ENCODE assay signal across 16 mouse cellular contexts in the genomic region with DNA sequence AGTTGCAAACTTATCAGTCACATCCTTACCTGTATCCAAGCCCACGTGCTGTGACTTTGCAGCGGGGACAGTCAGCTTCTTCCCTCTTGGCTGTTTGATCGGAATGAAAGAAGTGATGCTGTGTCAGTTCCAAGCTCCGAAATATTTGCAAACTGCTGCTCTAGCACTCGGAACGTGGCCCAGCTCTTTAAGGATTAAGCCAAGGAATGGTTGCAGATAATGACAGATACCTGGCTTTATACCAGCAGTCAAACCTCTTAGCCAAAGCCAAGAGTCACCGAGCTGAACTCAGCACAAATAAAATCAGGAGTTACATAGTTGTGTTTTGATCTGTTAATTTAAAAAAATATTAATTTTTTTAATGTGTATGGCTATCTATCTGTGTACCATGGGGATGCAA. TPM values are rescaled to one million over a fixed set of nuclear protein-coding genes. Genes with fewer than 3 reads are reported as not detected.
DNase-seq lines count a peak whose midpoint lies in the region; ATAC-seq and TF ChIP-seq lines count a peak whose summit lies in the region.
"Had no signal": no experiment of that assay in that cellular context is flagged by ENCODE, and none has a peak within 500 bp of the region (broad histone marks: within the 10 kb centered on the region; RNA-seq: fewer than 3 reads in every experiment).

No protein-coding gene starts in this region.

- H3K9me3 ChIP-seq in embryonic facial prominence, embryonic 14.5 days (ENCODE audit: control insufficient read depth, low read length): no peaks in the 10 kb centered on the region
- no peaks in the 10 kb centered on the region for H3K9me3 ChIP-seq in embryonic facial prominence, embryonic 10.5 days
- no peaks in the 10 kb centered on the region for H3K9me3 ChIP-seq in hindbrain, postnatal 0 days (ENCODE audit: low read length)
- no peaks in the 10 kb centered on the region for H3K9me3 ChIP-seq in hindbrain, embryonic 16.5 days (ENCODE audit: control insufficient read depth, low read length)
- H3K9me3 ChIP-seq: liver, embryonic 15.5 days had no signal

- no peak overlapping the region for H3K4me2 ChIP-seq in embryonic facial prominence, embryonic 14.5 days (ENCODE audit: low read depth, low read length)
- no peak overlapping the region for H3K4me2 ChIP-seq in hindbrain, postnatal 0 days (ENCODE audit: low read depth, low read length)
- H3K4me2 ChIP-seq in hindbrain, embryonic 16.5 days (ENCODE audit: low read length): no peak overlapping the region
- H3K4me2 ChIP-seq: heart, embryonic 15.5 days; liver, embryonic 15.5 days had no signal

- H3K36me3 ChIP-seq in embryonic facial prominence, embryonic 14.5 days (ENCODE audit: control insufficient read depth, insufficient read depth, low read length): no peaks in the 10 kb centered on the region
- H3K36me3 ChIP-seq in embryonic facial prominence, embryonic 10.5 days (replicated peaks): peaks cover 2% of the 10 kb centered on the region
- H3K36me3 ChIP-seq in hindbrain, postnatal 0 days (ENCODE audit: insufficient read depth, low read length): no peaks in the 10 kb centered on the region
- H3K36me3 ChIP-seq in hindbrain, embryonic 16.5 days (ENCODE audit: control insufficient read depth, insufficient read depth, low read length): no peaks in the 10 kb centered on the region
- H3K36me3 ChIP-seq: heart, embryonic 15.5 days had no signal

- no peak overlapping the region for H3K4me3 ChIP-seq in embryonic facial prominence, embryonic 14.5 days (ENCODE audit: low read depth, low read length)
- H3K4me3 ChIP-seq in embryonic facial prominence, embryonic 10.5 days: no peak overlapping the region
- no peak overlapping the region for H3K4me3 ChIP-seq in hindbrain, postnatal 0 days (ENCODE audit: low read length)
- no peak overlapping the region for H3K4me3 ChIP-seq in hindbrain, embryonic 16.5 days (ENCODE audit: low read length)
- H3K4me3 ChIP-seq: erythroblast, embryonic 14.5 days; heart, embryonic 15.5 days; liver, embryonic 15.5 days had no signal

- TF ChIP-seq CTCF in hindbrain, postnatal 0 days (IDR thresholded peaks at IDR 0.05; ENCODE audit: low read depth): no peak

- DNase-seq in embryonic facial prominence, embryonic 14.5 days (ENCODE audit: low spot score): peak; percentile 11
- no peak for DNase-seq in embryonic facial prominence, embryonic 10.5 days (ENCODE audit: low spot score)
- DNase-seq in hindbrain, postnatal 0 days (ENCODE audit: low spot score): peak; percentile 16
- peak; percentile 25 for DNase-seq in adipocyte (ENCODE audit: low spot score)
- peak; percentile 27 for DNase-seq in heart, postnatal 4 days
- no peak for DNase-seq in kidney, postnatal 25 days
- DNase-seq: cerebellum, adult 18-20 months; embryo, embryonic 11 days; thymus, postnatal 36 days had no signal

- ATAC-seq in embryonic facial prominence, embryonic 14.5 days (ENCODE audit: low read depth): no peak
- no peak for ATAC-seq in hindbrain, postnatal 0 days
- no peak for ATAC-seq in hindbrain, embryonic 16.5 days

- no peaks in the 10 kb centered on the region for H3K4me1 ChIP-seq in embryonic facial prominence, embryonic 14.5 days (ENCODE audit: control insufficient read depth, insufficient read depth, low read length)
- H3K4me1 ChIP-seq in embryonic facial prominence, embryonic 10.5 days: no peaks in the 10 kb centered on the region
- H3K4me1 ChIP-seq in hindbrain, postnatal 0 days (ENCODE audit: insufficient read depth, low read length): no peaks in the 10 kb centered on the region
- no peaks in the 10 kb centered on the region for H3K4me1 ChIP-seq in hindbrain, embryonic 16.5 days (ENCODE audit: control insufficient read depth, insufficient read depth, low read depth, low read length)
- H3K4me1 ChIP-seq: heart, embryonic 15.5 days; liver, embryonic 15.5 days had no signal

- H3K27ac ChIP-seq in embryonic facial prominence, embryonic 14.5 days (replicated peaks; ENCODE audit: low read depth, low read length): no peak overlapping the region
- no peak overlapping the region for H3K27ac ChIP-seq in embryonic facial prominence, embryonic 10.5 days (replicated peaks)
- no peak overlapping the region for H3K27ac ChIP-seq in hindbrain, postnatal 0 days
- H3K27ac ChIP-seq in hindbrain, embryonic 16.5 days (ENCODE audit: low read depth, low read length): no peak overlapping the region
- H3K27ac ChIP-seq: heart, embryonic 15.5 days; kidney, postnatal 0 days; liver, embryonic 15.5 days; stomach, postnatal 0 days had no signal

- 80% methylated on average over 7 of the region's 7 CpGs for WGBS in embryonic facial prominence, embryonic 14.5 days
- 92% methylated on average over 7 of the region's 7 CpGs for WGBS in embryonic facial prominence, embryonic 10.5 days
- WGBS in hindbrain, postnatal 0 days: 76% methylated on average over 7 of the region's 7 CpGs
- 85% methylated on average over 7 of the region's 7 CpGs for WGBS in hindbrain, embryonic 16.5 days

- H3K9ac ChIP-seq in embryonic facial prominence, embryonic 14.5 days (ENCODE audit: low read depth, low read length): no peak overlapping the region
- H3K9ac ChIP-seq in hindbrain, postnatal 0 days (replicated peaks; ENCODE audit: low read length): no peak overlapping the region
- no peak overlapping the region for H3K9ac ChIP-seq in hindbrain, embryonic 16.5 days (ENCODE audit: low read depth, low read length)
- H3K9ac ChIP-seq: heart, embryonic 15.5 days; liver, embryonic 15.5 days had no signal

- H3K27me3 ChIP-seq in embryonic facial prominence, embryonic 14.5 days (replicated peaks; ENCODE audit: control insufficient read depth, insufficient read depth, low read length): no peaks in the 10 kb centered on the region
- no peaks in the 10 kb centered on the region for H3K27me3 ChIP-seq in embryonic facial prominence, embryonic 10.5 days (replicated peaks; ENCODE audit: low read depth, poor library complexity, severe bottlenecking)
- H3K27me3 ChIP-seq in hindbrain, postnatal 0 days (ENCODE audit: insufficient read depth, low read length): no peaks in the 10 kb centered on the region
- no peaks in the 10 kb centered on the region for H3K27me3 ChIP-seq in hindbrain, embryonic 16.5 days (replicated peaks; ENCODE audit: control insufficient read depth, insufficient read depth, low read length)
- H3K27me3 ChIP-seq: heart, embryonic 15.5 days; liver, embryonic 15.5 days had no signal

RNA-seq across cellular contexts. Expression of a gene that starts 7.0 kb away (rescaled TPM):
- 125 and 136 TPM in 2 replicates for polyA plus RNA-seq in embryonic facial prominence, embryonic 14.5 days (2014; fragmentation: Nextera tagmentation; extraction: Ambion mirVana)
- polyA plus RNA-seq in embryonic facial prominence, embryonic 10.5 days (2016; fragmentation: Nextera tagmentation; extraction: Ambion mirVana): 149 and 159 TPM in 2 replicates
- 53.0 and 64.4 TPM in 2 replicates for total RNA-seq in hindbrain, postnatal 0 days (2014; rRNA removed)
- polyA plus RNA-seq in hindbrain, postnatal 0 days (2015; fragmentation: Nextera tagmentation; extraction: Ambion mirVana): 139 and 144 TPM in 2 replicates
- 124 and 133 TPM in 2 replicates for polyA plus RNA-seq in hindbrain, embryonic 16.5 days (2015; fragmentation: Nextera tagmentation; extraction: Ambion mirVana)
- total RNA-seq in heart, postnatal 4 days (2021): 10 to 100 TPM; 68.1 to 73.4 TPM

RNA-seq across cellular contexts. Expression of a gene that starts 32.8 kb away (rescaled TPM):
- 62.8 and 64.7 TPM in 2 replicates for polyA plus RNA-seq in embryonic facial prominence, embryonic 14.5 days (2014; fragmentation: Nextera tagmentation; extraction: Ambion mirVana)
- polyA plus RNA-seq in embryonic facial prominence, embryonic 10.5 days (2016; fragmentation: Nextera tagmentation; extraction: Ambion mirVana): 89.6 and 89.7 TPM in 2 replicates
- total RNA-seq in hindbrain, postnatal 0 days (2014; rRNA removed): 9.5 and 21.9 TPM in 2 replicates
- polyA plus RNA-seq in hindbrain, postnatal 0 days (2015; fragmentation: Nextera tagmentation; extraction: Ambion mirVana): 20.6 and 23.2 TPM in 2 replicates
- 24.7 and 24.9 TPM in 2 replicates for polyA plus RNA-seq in hindbrain, embryonic 16.5 days (2015; fragmentation: Nextera tagmentation; extraction: Ambion mirVana)
- total RNA-seq in heart, postnatal 4 days (2021): 10 to 100 TPM; 34.7 to 37.8 TPM

RNA-seq across cellular contexts. Expression of a gene that starts 44.6 kb away (rescaled TPM):
- polyA plus RNA-seq in embryonic facial prominence, embryonic 14.5 days (2014; fragmentation: Nextera tagmentation; extraction: Ambion mirVana): 0.48 and 1.2 TPM in 2 replicates
- polyA plus RNA-seq in embryonic facial prominence, embryonic 10.5 days (2016; fragmentation: Nextera tagmentation; extraction: Ambion mirVana): 0.10 and 0.31 TPM in 2 replicates
- total RNA-seq in hindbrain, postnatal 0 days (2014; rRNA removed): 0.42 and 1.1 TPM in 2 replicates
- polyA plus RNA-seq in hindbrain, postnatal 0 days (2015; fragmentation: Nextera tagmentation; extraction: Ambion mirVana): 0.71 and 0.76 TPM in 2 replicates
- polyA plus RNA-seq in hindbrain, embryonic 16.5 days (2015; fragmentation: Nextera tagmentation; extraction: Ambion mirVana): 0.79 and 0.90 TPM in 2 replicates
- not detected for total RNA-seq in heart, postnatal 4 days (2021)
- polyA plus RNA-seq: erythroblast, embryonic 14.5 days; heart, embryonic 15.5 days; limb, embryonic 11.5 days; liver, embryonic 15.5 days had no signal

Comparison
In these comparisons a context has a peak if more than half of its experiments do, and no peak if none do; other contexts are left out.
1. DNase-seq: peak in embryonic facial prominence, embryonic 14.5 days (single experiment), hindbrain, postnatal 0 days (single experiment), adipocyte (single experiment) and heart, postnatal 4 days (single experiment); none in embryonic facial prominence, embryonic 10.5 days (single experiment) and kidney, postnatal 25 days (0 of 2).